Comparison of ENCODE assay signal across 26 mouse cellular contexts in genomic region chr8:116117919-116118318, GRCm38 (mm10).
"Had no signal": no experiment of that assay in that cellular context is flagged by ENCODE, and none has a peak within 500 bp of the region (broad histone marks: within the 10 kb centered on the region; RNA-seq: fewer than 3 reads in every experiment).

No protein-coding gene starts in this region.

- ATAC-seq: hindbrain, postnatal 0 days; intestine, embryonic 16.5 days; liver, embryonic 12.5 days had no signal

- H3K27ac ChIP-seq: heart, adult 2 months; heart, embryonic 13.5 days; heart, embryonic 15.5 days; hindbrain, embryonic 10.5 days; hindbrain, embryonic 12.5 days; hindbrain, embryonic 15.5 days; hindbrain, postnatal 0 days; kidney, embryonic 15.5 days; kidney, postnatal 0 days; limb, embryonic 13.5 days; limb, embryonic 15.5 days; liver, embryonic 12.5 days; liver, embryonic 14.5 days had no signal

- H3K4me2 ChIP-seq: heart, embryonic 11.5 days; heart, embryonic 13.5 days; heart, embryonic 15.5 days; hindbrain, embryonic 12.5 days; hindbrain, embryonic 15.5 days; kidney, embryonic 15.5 days; limb, embryonic 13.5 days; limb, embryonic 15.5 days; liver, embryonic 12.5 days had no signal

- H3K4me1 ChIP-seq: liver, embryonic 12.5 days had no signal

- DNase-seq: gastrocnemius, postnatal 25 days; heart, adult 2 months; heart, postnatal 14 days; heart, postnatal 4 days; kidney, adult 11 months; kidney, adult 2 months; kidney, adult 9 months; kidney, postnatal 14 days; kidney, postnatal 36 days; layer of hippocampus, adult 9-11 months; layer of hippocampus, postnatal 36 days; left cerebral cortex, postnatal 4 days had no signal

- H3K9me3 ChIP-seq: heart, embryonic 13.5 days; heart, embryonic 15.5 days; hindbrain, embryonic 10.5 days; hindbrain, embryonic 12.5 days; hindbrain, embryonic 15.5 days; kidney, embryonic 15.5 days; limb, embryonic 13.5 days; limb, embryonic 15.5 days; liver, embryonic 12.5 days had no signal

- H3K9ac ChIP-seq: heart, embryonic 13.5 days; heart, embryonic 15.5 days; hindbrain, embryonic 12.5 days; hindbrain, embryonic 15.5 days; kidney, embryonic 15.5 days; limb, embryonic 13.5 days; limb, embryonic 15.5 days; liver, embryonic 12.5 days; liver, embryonic 14.5 days had no signal

- H3K36me3 ChIP-seq: heart, embryonic 13.5 days; heart, embryonic 15.5 days; hindbrain, embryonic 10.5 days; hindbrain, embryonic 12.5 days; hindbrain, embryonic 15.5 days; kidney, embryonic 15.5 days; limb, embryonic 13.5 days; limb, embryonic 15.5 days; liver, embryonic 12.5 days had no signal

- H3K27me3 ChIP-seq: kidney, embryonic 15.5 days; limb, embryonic 15.5 days; liver, embryonic 12.5 days had no signal

- H3K4me3 ChIP-seq: heart, adult 2 months; heart, embryonic 13.5 days; heart, embryonic 15.5 days; hindbrain, embryonic 10.5 days; hindbrain, embryonic 12.5 days; hindbrain, embryonic 15.5 days; kidney, embryonic 15.5 days; limb, embryonic 13.5 days; limb, embryonic 15.5 days; liver, embryonic 12.5 days had no signal
